Mouse (Mus musculus) heart, adult 11 months (tissue): ENCODE measurements around the gene Celsr1.
A peak's percentile ranks its signal among the peaks of the same experiment; 100 is the strongest.
"Not testable (repeated sequence)": the region's sequence is repeated elsewhere in the genome, so short reads cannot be mapped to it uniquely, and the experiment has no call there.

Source experiments
- DNase-seq: peaks from one replicate; pipeline ENCODE4 v3.0.0; 2022

The Celsr1 gene

DNA sequence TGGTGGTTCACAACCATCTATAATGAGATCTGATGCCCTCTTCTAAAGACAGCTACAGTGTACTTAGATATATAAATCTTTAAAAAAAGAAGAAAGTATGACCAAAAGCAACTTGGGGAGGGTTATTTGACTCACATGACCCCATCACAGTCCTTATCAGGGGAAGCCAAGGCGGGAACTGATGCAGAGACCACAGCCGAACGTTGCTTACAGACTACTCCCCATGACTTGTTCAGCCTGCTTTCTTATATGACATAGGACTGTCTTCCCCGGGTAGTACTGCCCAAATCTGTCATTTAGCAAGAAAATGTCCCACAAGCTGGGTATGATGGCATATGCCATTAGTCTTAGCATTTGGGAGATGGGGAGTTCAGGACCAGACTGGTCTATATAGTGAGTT is 144.3 kb downstream of the Celsr1 start:
- DNase-seq, result no peak

GRCm38 (mm10) chr15:85885606-85886005 is 148.0 kb downstream of the Celsr1 start:
- no peak for DNase-seq

DNA sequence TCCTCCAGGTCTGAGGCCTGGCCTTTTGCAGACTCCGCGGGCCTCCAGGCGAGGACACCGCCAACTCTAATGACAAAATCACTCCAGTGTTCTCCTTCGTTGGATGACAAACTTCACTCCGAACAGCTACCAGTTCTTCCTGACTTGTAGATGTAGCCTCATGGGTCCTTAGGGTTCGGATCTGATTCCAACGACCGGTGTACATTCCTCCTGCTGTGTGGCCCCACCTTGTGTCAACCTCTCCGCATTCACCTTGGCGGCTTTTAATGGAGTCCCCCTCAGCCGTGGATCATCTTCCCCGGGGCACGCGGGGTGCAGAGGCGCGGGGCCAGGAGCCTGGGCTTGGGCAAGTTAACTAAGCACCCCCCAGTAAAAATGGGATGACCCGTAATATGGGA is 154.1 kb downstream of the Celsr1 start:
- peak; percentile 95 for DNase-seq

DNA sequence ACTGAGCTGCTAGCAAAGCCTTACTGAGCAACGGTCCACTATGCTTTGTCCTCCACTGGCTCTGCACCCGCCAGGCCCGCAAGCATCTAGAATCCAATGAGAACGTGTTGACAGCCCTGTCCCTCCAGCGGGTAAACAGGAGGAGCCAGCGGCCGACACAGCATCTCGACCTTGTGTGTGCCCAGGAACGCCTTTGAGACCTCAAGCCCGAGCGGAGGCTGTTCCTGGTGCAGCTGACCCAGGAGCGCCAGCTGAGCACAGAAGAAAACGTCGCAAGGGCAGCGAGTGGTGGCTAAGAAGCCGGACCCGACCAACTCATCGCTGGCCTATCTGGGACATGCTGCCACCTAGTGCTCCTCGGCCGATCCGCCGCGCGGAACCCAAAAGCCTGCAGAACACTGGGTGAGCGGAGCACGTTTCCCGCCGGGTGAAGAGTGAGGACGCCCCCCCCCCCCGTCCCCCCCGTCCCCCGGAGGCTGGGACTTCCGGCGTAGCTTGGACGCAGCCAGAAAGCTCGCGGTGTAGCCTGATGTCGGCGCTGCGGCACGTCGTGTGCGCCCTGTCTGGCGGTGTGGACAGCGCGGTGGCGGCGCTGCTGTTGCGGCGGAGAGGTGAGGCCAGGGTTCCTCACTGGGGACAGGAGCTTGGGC is 154.6 kb downstream of the Celsr1 start, which contains the start of gene Trmu:
TSS of gene Trmu (plus strand) at position 465 of the 650 bp plus-strand sequence.
- DNase-seq, result peak; percentile 99

DNA sequence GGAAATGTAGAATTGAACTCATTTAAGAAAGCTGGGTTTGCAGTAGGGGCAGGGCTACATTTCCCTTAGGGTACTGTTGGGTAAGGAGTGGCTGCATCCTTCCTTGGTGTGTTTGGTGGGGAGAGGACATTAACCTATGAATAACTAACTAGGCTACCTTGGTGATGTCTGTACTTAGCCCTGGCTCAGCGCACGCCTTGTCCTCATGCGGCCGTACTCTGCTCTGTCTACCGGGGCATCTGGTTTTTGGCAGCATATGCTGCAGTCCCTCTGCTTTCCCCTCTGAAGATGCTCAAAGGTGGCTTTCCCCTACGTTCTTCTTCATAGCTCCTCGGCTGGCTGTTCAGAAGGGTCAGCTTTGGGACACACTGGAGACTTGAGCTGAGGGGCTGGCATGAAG is 156.2 kb downstream of the Celsr1 start:
- DNase-seq, result no peak

- peak; percentile 95 for DNase-seq
These were observed 165.9 kb downstream of the Celsr1 start for GRCm38 (mm10) chr15:85867696-85868095.

DNA sequence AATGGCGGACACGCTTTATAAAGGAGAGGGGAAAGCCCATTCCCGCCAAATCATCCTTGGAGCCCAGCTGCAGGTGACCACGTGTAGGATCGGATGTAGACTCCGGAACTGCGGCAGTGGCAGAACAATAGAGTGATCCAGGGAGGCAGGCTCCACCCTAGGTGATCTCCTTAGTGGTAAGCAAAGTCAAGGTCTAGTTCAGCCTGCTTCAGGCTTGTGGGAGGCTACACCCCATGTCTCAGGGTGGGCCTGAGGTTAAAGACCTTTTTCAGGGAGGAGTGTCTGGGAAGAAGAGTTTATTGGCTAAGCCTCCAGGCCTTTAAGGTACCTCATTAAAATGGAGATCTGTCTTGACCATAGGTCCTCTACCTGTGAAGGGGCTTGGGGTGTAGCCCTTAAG is 167.7 kb downstream of the Celsr1 start:
- DNase-seq, result not testable (repeated sequence)

DNA sequence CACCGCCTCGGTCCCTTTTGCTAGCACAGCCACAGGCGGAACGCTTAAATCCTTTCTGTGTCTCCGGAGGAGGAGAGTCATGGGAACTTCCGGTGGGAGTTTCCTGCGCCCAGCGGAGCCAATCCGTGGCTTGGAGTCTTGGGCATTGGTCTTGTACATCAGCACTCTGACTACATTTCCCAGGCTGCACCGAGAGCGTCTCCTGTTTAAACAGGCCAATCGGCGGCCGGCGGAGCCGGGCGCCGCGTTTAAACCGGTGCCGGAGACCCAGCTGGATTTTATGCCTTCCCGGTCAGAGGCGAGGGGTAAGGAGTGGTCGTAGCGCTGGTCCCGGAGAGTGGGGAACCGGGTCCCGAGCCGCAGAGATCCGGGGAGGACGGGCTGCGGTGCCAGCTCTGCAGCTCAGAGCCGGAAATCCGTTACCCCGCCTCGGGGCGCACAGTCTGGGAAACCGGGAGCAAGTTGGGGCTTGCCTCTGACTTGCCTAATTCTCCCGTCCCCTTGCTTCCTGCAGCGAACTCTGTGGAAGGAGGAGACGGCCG is 174.0 kb downstream of the Celsr1 start, which contains the start of gene Gtse1:
TSS of gene Gtse1 (plus strand) at position 256 of the 542 bp plus-strand sequence.
- DNase-seq, result peak; percentile 100

- no peak for DNase-seq
These were observed 174.5 kb downstream of the Celsr1 start for GRCm38 (mm10) chr15:85858980-85859489.

DNA sequence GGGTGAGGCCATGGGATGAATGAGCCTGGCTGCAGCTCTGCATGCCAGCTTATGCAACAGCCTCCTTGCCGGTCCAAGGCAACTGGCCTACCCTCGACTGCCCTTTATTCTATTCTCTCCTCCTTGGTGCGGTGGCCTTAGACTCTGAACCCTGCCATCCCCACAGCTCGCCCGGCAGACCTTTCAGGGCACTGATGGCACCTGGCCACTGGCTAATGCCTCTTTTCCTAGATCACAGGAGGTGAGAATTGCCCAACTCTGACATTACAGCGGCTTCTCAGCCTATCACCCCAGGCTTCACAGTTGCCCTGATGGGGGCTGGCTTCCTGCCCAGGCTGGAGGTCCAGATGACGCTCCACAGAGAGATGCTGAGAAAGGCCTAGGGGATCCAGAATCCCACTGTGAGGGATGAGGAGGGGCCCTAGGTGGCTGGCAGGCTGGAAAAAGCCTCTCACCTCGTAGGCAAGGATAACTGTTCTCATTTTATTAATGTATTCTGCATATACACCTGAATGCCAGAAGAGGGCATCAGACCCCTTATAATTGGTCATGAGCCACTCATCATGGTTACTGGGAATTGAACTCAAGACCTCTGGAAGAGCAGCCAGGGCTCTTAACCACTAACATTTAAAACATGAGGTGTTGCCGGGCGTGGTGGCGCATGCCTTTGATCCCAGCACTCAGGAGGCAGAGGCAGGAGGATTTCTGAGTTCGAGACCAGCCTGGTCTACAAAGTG is 181.8 kb downstream of the Celsr1 start:
- DNase-seq, result no peak
